Comparison of ENCODE assay signal across 9 mouse cellular contexts in the genomic region with DNA sequence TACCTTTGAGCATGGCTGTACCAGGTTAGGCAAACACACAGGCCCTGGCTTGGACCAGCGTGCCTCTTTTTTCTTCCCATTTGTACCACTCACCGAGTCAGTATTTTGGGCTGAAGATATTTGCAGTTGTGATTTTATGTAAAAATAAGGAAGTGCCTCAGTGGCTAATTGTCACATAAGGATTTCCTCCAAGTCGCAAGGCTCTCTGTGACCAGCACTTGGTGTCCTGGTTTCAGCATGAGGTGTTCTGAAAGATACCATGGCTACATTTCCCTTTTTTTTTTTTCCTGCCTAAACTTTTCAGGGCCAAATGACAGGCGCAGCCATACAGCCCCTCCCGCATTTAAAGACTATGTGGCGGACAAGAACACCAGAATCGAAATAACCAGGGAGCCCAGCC. TPM values are rescaled to one million over a fixed set of nuclear protein-coding genes. Genes with fewer than 3 reads are reported as not detected.
DNase-seq lines count a peak whose midpoint lies in the region; ATAC-seq lines count a peak whose summit lies in the region.
"Had no signal": no experiment of that assay in that cellular context is flagged by ENCODE, and none has a peak within 500 bp of the region (broad histone marks: within the 10 kb centered on the region; RNA-seq: fewer than 3 reads in every experiment).

No protein-coding gene starts in this region.

- no peak overlapping the region for H3K27ac ChIP-seq in liver, embryonic 11.5 days (ENCODE audit: low read depth, low read length)
- H3K27ac ChIP-seq in forebrain, embryonic 16.5 days (ENCODE audit: low read length), result no peak overlapping the region
- no peak overlapping the region for H3K27ac ChIP-seq in limb, embryonic 15.5 days
- H3K27ac ChIP-seq in stomach, embryonic 14.5 days (ENCODE audit: low read length), result no peak overlapping the region

- peaks cover 7% of the 10 kb centered on the region; the same call in 1 of the 2 replicates for H3K4me1 ChIP-seq in liver, embryonic 11.5 days (replicated peaks; ENCODE audit: control insufficient read depth, insufficient read depth, low read length)
- peaks cover 8% of the 10 kb centered on the region for H3K4me1 ChIP-seq in forebrain, embryonic 16.5 days (replicated peaks; ENCODE audit: control insufficient read depth, insufficient read depth, low read length)
- H3K4me1 ChIP-seq in limb, embryonic 15.5 days, result 0 out of 2 replicates have a peak, but pooled peaks cover 4% of the 10 kb centered on the region
- H3K4me1 ChIP-seq in stomach, embryonic 14.5 days (ENCODE audit: control insufficient read depth, insufficient read depth, low read length), result no peaks in the 10 kb centered on the region

- peak overlapping the region; percentile 59 for H3K4me3 ChIP-seq in liver, embryonic 11.5 days (ENCODE audit: low read depth, low read length)
- H3K4me3 ChIP-seq in forebrain, embryonic 16.5 days (replicated peaks; ENCODE audit: low read length), result no peak overlapping the region
- H3K4me3 ChIP-seq in limb, embryonic 15.5 days, result no peak overlapping the region
- H3K4me3 ChIP-seq in stomach, embryonic 14.5 days (ENCODE audit: low read depth, low read length), result no peak overlapping the region

- DNase-seq in liver, embryonic 11.5 days (ENCODE audit: low spot score), result no peak
- no peak for DNase-seq in liver
- DNase-seq in adrenal gland, postnatal 10 days, result no peak
- DNase-seq in frontal cortex, adult 2 months (ENCODE audit: extremely low spot score in 1 of 2, low spot score in 1 of 2), result no peak
- DNase-seq in spleen, postnatal 14 days (ENCODE audit: low spot score in 2 of 2), result no peak

- WGBS in liver, embryonic 11.5 days, result 47% methylated on average over 7 of the region's 7 CpGs
- WGBS in forebrain, embryonic 16.5 days, result 69% methylated on average over 7 of the region's 7 CpGs
- WGBS in limb, embryonic 15.5 days, result 58% methylated on average over 7 of the region's 7 CpGs
- WGBS in stomach, embryonic 14.5 days, result 57% methylated on average over 7 of the region's 7 CpGs

- peak overlapping the region; percentile 96 for H3K4me2 ChIP-seq in liver, embryonic 11.5 days
- H3K4me2 ChIP-seq in forebrain, embryonic 16.5 days (ENCODE audit: low read length), result peak overlapping the region; percentile 56
- H3K4me2 ChIP-seq in limb, embryonic 15.5 days, result peak overlapping the region; percentile 80; the same call in 1 of the 2 replicates
- peak overlapping the region; percentile 99; the same call in 1 of the 2 replicates for H3K4me2 ChIP-seq in stomach, embryonic 14.5 days (replicated peaks; ENCODE audit: low read depth, low read length)

- no peaks in the 10 kb centered on the region for H3K27me3 ChIP-seq in liver, embryonic 11.5 days (replicated peaks; ENCODE audit: control insufficient read depth, insufficient read depth, low read length)
- H3K27me3 ChIP-seq in forebrain, embryonic 16.5 days (replicated peaks; ENCODE audit: control insufficient read depth, insufficient read depth, low read length), result no peaks in the 10 kb centered on the region
- no peaks in the 10 kb centered on the region for H3K27me3 ChIP-seq in limb, embryonic 15.5 days
- no peaks in the 10 kb centered on the region for H3K27me3 ChIP-seq in stomach, embryonic 14.5 days (ENCODE audit: control insufficient read depth, insufficient read depth, low read length)
- H3K27me3 ChIP-seq: CH12.LX had no signal

- no peak overlapping the region for H3K9ac ChIP-seq in liver, embryonic 11.5 days (ENCODE audit: low read depth, low read length)
- H3K9ac ChIP-seq in forebrain, embryonic 16.5 days (replicated peaks; ENCODE audit: low read depth, low read length), result no peak overlapping the region
- H3K9ac ChIP-seq in limb, embryonic 15.5 days, result no peak overlapping the region
- H3K9ac ChIP-seq in stomach, embryonic 14.5 days (replicated peaks; ENCODE audit: low read depth, low read length), result no peak overlapping the region

- no peak for ATAC-seq in liver, embryonic 11.5 days (replicated peaks; ENCODE audit: low FRiP score)
- no peak for ATAC-seq in forebrain, embryonic 16.5 days
- no peak for ATAC-seq in limb, embryonic 15.5 days (ENCODE audit: insufficient number of reproducible peaks, low FRiP score, low TSS enrichment, low read depth)
- ATAC-seq in stomach, embryonic 14.5 days (ENCODE audit: insufficient number of reproducible peaks, insufficient read depth, low FRiP score, low read depth), result no peak

- no peaks in the 10 kb centered on the region for H3K36me3 ChIP-seq in liver, embryonic 11.5 days (ENCODE audit: control insufficient read depth, insufficient read depth, low read length)
- H3K36me3 ChIP-seq in forebrain, embryonic 16.5 days (ENCODE audit: control insufficient read depth, insufficient read depth), result no peaks in the 10 kb centered on the region
- H3K36me3 ChIP-seq in limb, embryonic 15.5 days, result no peaks in the 10 kb centered on the region
- H3K36me3 ChIP-seq in stomach, embryonic 14.5 days (ENCODE audit: control insufficient read depth, insufficient read depth, low read length), result no peaks in the 10 kb centered on the region

- no peaks in the 10 kb centered on the region for H3K9me3 ChIP-seq in liver, embryonic 11.5 days (ENCODE audit: control insufficient read depth, low read length)
- no peaks in the 10 kb centered on the region for H3K9me3 ChIP-seq in forebrain, embryonic 16.5 days (ENCODE audit: control insufficient read depth, low read length)
- no peaks in the 10 kb centered on the region for H3K9me3 ChIP-seq in limb, embryonic 15.5 days
- no peaks in the 10 kb centered on the region for H3K9me3 ChIP-seq in stomach, embryonic 14.5 days (ENCODE audit: control insufficient read depth, low read depth, low read length)

RNA-seq across cellular contexts. Expression of a gene that starts 9.7 kb away (rescaled TPM):
- polyA plus RNA-seq in liver, embryonic 11.5 days (2014; fragmentation: Nextera tagmentation; extraction: Ambion mirVana), result 103 and 111 TPM in 2 replicates
- 48.2 and 54.5 TPM in 2 replicates for polyA plus RNA-seq in forebrain, embryonic 16.5 days (2015; fragmentation: Nextera tagmentation; extraction: Ambion mirVana)
- 55.9 and 59.3 TPM in 2 replicates for polyA plus RNA-seq in limb, embryonic 15.5 days (2015; fragmentation: Nextera tagmentation; extraction: Ambion mirVana)
- polyA plus RNA-seq in stomach, embryonic 14.5 days (2014; fragmentation: Nextera tagmentation; extraction: Ambion mirVana), result 54.3 and 67.1 TPM in 2 replicates
- 1 to 10 TPM in 1 of 2 experiments, under 1 TPM in 1; 0.42 to 1.3 TPM for total RNA-seq in adrenal gland, postnatal 10 days (2021)
- polyA plus RNA-seq in frontal cortex, adult 2 months (2012; rRNA removed), result 1.4 and 2.0 TPM in 2 replicates

RNA-seq across cellular contexts. Expression of a gene that starts 16.3 kb away (rescaled TPM):
- polyA plus RNA-seq in liver, embryonic 11.5 days (2014; fragmentation: Nextera tagmentation; extraction: Ambion mirVana), result 698 and 737 TPM in 2 replicates
- polyA plus RNA-seq in forebrain, embryonic 16.5 days (2015; fragmentation: Nextera tagmentation; extraction: Ambion mirVana), result 655 and 693 TPM in 2 replicates
- polyA plus RNA-seq in limb, embryonic 15.5 days (2015; fragmentation: Nextera tagmentation; extraction: Ambion mirVana), result 520 and 558 TPM in 2 replicates
- polyA plus RNA-seq in stomach, embryonic 14.5 days (2014; fragmentation: Nextera tagmentation; extraction: Ambion mirVana), result 586 and 599 TPM in 2 replicates
- 100 to 1,000 TPM; 186 TPM for total RNA-seq in adrenal gland, postnatal 10 days (2021)
- 260 and 273 TPM in 2 replicates for polyA plus RNA-seq in frontal cortex, adult 2 months (2012; rRNA removed)

Comparison
In these comparisons a context has a peak if more than half of its experiments do, and no peak if none do; other contexts are left out.
1. RNA of a gene that starts 9.7 kb away (polyA plus RNA-seq): 103 to 111 TPM in liver, embryonic 11.5 days, 54.3 to 67.1 TPM in stomach, embryonic 14.5 days, 55.9 to 59.3 TPM in limb, embryonic 15.5 days and 48.2 to 54.5 TPM in forebrain, embryonic 16.5 days; 1.4 to 2.0 TPM in frontal cortex, adult 2 months; every median in the first group is over 10 times any median in the second.
2. Peak in every context shown above with its lines, with median percentiles within 50 percentile points of each other: H3K4me2 ChIP-seq.